Comparison of ENCODE assay signal across 8 mouse cellular contexts in the genomic region with DNA sequence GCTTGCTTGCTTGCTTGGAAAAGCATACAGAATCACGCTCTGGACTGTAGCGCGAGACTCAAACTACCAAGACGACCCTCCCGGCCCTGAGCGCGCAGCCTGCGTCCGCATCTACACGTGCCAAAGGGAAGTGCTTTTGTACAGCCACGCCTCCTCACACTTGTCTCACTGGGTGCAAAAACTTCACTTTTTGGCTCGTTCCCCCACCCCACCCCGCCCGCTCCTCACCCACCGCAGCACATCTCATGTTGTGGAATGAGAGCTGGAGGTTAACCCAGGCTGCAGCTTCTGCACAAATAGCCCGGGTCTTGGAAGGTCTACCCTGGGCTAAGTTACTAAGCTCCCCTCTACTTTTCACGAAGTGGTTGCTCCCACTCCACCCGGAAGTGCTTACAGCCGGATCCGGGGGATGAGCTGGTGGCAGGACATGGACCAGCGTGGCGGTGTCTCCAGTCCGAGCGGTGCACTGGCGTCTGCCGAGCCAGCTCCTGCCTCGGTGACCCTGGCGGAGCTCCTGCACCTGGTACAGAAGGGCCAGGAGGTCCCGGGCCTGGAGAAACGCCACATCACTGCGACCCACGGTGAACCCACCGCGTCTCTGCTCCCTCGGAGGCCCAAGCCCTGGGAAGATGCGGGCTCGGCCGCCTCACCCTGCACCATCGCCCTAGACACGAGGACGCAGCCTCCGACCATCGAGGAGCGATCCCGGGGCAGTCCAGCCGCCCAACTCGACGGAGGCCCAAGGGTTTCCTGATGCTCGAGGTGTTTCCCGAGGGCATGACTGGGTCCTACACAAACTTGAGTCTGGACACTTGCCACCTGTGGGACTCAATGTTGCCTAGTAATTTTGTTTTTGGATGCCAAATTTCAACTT. TPM values are rescaled to one million over a fixed set of nuclear protein-coding genes. Genes with fewer than 3 reads are reported as not detected.
A peak's percentile ranks its signal among the peaks of the same experiment; 100 is the strongest.
DNase-seq lines count a peak whose midpoint lies in the region; ATAC-seq lines count a peak whose summit lies in the region.

2310039H08Rik (plus strand) TSS at position 232 of the 874 bp plus-strand sequence.

- DNase-seq in 3T3-L1 (ENCODE audit: low read depth, low spot score) = peak; percentile 94
- peak; percentile 69 to 75 for DNase-seq in adrenal gland, postnatal 4 days (ENCODE audit: low spot score in 2 of 2)
- DNase-seq in heart, adult 9 months (ENCODE audit: low spot score in 2 of 2) = peak; percentile 88 to 89
- peak; percentile 54 to 63 for DNase-seq in monocyte, adult 2 months (ENCODE audit: low read depth in 1 of 2, low spot score in 2 of 2)
- DNase-seq in spleen, postnatal 36 days (ENCODE audit: low spot score in 2 of 2) = peak; percentile 80 to 83

- ATAC-seq in embryonic facial prominence, embryonic 15.5 days (ENCODE audit: insufficient number of reproducible peaks, low FRiP score, low TSS enrichment, low read depth) = peak; percentile 89
- ATAC-seq in kidney, embryonic 14.5 days (ENCODE audit: low FRiP score, low TSS enrichment) = peak; percentile 89
- peak; percentile 89 for ATAC-seq in limb, embryonic 15.5 days (ENCODE audit: insufficient number of reproducible peaks, low FRiP score, low TSS enrichment, low read depth)

- H3K27ac ChIP-seq in embryonic facial prominence, embryonic 15.5 days (replicated peaks) = peak within 1 kb of the TSS; percentile 91
- peak within 1 kb of the TSS; percentile 44 for H3K27ac ChIP-seq in kidney, embryonic 14.5 days (ENCODE audit: low read depth, low read length)
- H3K27ac ChIP-seq in limb, embryonic 15.5 days = peak within 1 kb of the TSS; percentile 93

- H3K27me3 ChIP-seq in embryonic facial prominence, embryonic 15.5 days = no peaks in the 10 kb centered on the region
- no peaks in the 10 kb centered on the region for H3K27me3 ChIP-seq in kidney, embryonic 14.5 days (ENCODE audit: control insufficient read depth, insufficient read depth, low read length)
- H3K27me3 ChIP-seq in limb, embryonic 15.5 days = no peaks in the 10 kb centered on the region

- H3K9ac ChIP-seq in embryonic facial prominence, embryonic 15.5 days = peak within 1 kb of the TSS; percentile 93
- peak within 1 kb of the TSS; percentile 78 for H3K9ac ChIP-seq in kidney, embryonic 14.5 days (ENCODE audit: low read depth, low read length)
- peak within 1 kb of the TSS; percentile 88 for H3K9ac ChIP-seq in limb, embryonic 15.5 days

- peak within 1 kb of the TSS; percentile 98 for H3K4me3 ChIP-seq in embryonic facial prominence, embryonic 15.5 days (replicated peaks)
- peak within 1 kb of the TSS; percentile 60 for H3K4me3 ChIP-seq in kidney, embryonic 14.5 days (ENCODE audit: low read length)
- peak within 1 kb of the TSS; percentile 86 for H3K4me3 ChIP-seq in limb, embryonic 15.5 days

- peaks cover 35% of the 10 kb centered on the region for H3K36me3 ChIP-seq in embryonic facial prominence, embryonic 15.5 days
- H3K36me3 ChIP-seq in kidney, embryonic 14.5 days (ENCODE audit: control insufficient read depth, insufficient read depth, low read length) = peaks cover 35% of the 10 kb centered on the region
- H3K36me3 ChIP-seq in limb, embryonic 15.5 days = peaks cover 36% of the 10 kb centered on the region

- peaks cover 12% of the 10 kb centered on the region for H3K4me1 ChIP-seq in embryonic facial prominence, embryonic 15.5 days
- peaks cover 7% of the 10 kb centered on the region; the same call in 1 of the 2 replicates for H3K4me1 ChIP-seq in kidney, embryonic 14.5 days (ENCODE audit: control insufficient read depth, insufficient read depth, low read length)
- H3K4me1 ChIP-seq in limb, embryonic 15.5 days = peaks cover 14% of the 10 kb centered on the region

- no peaks in the 10 kb centered on the region for H3K9me3 ChIP-seq in embryonic facial prominence, embryonic 15.5 days (replicated peaks)
- no peaks in the 10 kb centered on the region for H3K9me3 ChIP-seq in kidney, embryonic 14.5 days (ENCODE audit: control insufficient read depth, low read length)
- H3K9me3 ChIP-seq in limb, embryonic 15.5 days = no peaks in the 10 kb centered on the region

- under 1% methylated on average over 50 of the region's 50 CpGs for WGBS in embryonic facial prominence, embryonic 15.5 days
- WGBS in kidney, embryonic 14.5 days = under 1% methylated on average over 50 of the region's 50 CpGs
- under 1% methylated on average over 50 of the region's 50 CpGs for WGBS in limb, embryonic 15.5 days

- H3K4me2 ChIP-seq in embryonic facial prominence, embryonic 15.5 days (replicated peaks) = peak within 1 kb of the TSS; percentile 80
- peak within 1 kb of the TSS; percentile 57 for H3K4me2 ChIP-seq in kidney, embryonic 14.5 days (replicated peaks; ENCODE audit: low read depth, low read length)
- peak within 1 kb of the TSS; percentile 56 for H3K4me2 ChIP-seq in limb, embryonic 15.5 days

RNA-seq across cellular contexts. Expression of gene 2310039H08Rik, which starts in this region (rescaled TPM):
- 10 to 100 TPM; 53.0 to 73.7 TPM for total RNA-seq in adrenal gland, postnatal 4 days (2021)
- 82.4 and 84.0 TPM in 2 replicates for polyA plus RNA-seq in embryonic facial prominence, embryonic 15.5 days (2015; fragmentation: Nextera tagmentation; extraction: Ambion mirVana)
- 73.6 and 92.5 TPM in 2 replicates for polyA plus RNA-seq in kidney, embryonic 14.5 days (2014; fragmentation: Nextera tagmentation; extraction: Ambion mirVana)
- 78.8 and 86.0 TPM in 2 replicates for polyA plus RNA-seq in limb, embryonic 15.5 days (2015; fragmentation: Nextera tagmentation; extraction: Ambion mirVana)

Comparison
In these comparisons a context has a peak if more than half of its experiments do, and no peak if none do; other contexts are left out.
1. Peak in every context shown above with its lines: DNase-seq, ATAC-seq, H3K4me3 ChIP-seq and H3K27ac ChIP-seq.